Mouse (Mus musculus) CH12F3 (cell line): Measurements from ENCODE around the gene Ufsp2.

ENCODE experiments used
- in situ Hi-C: fragments of 300-500 bp; cut with MboI; formaldehyde crosslinking; loops from 2 replicates; pipeline ENCODE4 v1.14.3; 2020; ENCODE audit warnings: low sequenced_read_pairs

Gene Ufsp2

GRCm38 (mm10) chr8:45975126-45975836 lies at the start of gene Ufsp2, which contains the start of gene 1700029J07Rik:
Gene Ufsp2 (plus strand): TSS chr8:45975528.
Gene 1700029J07Rik (minus strand): TSS chr8:45975252.
- in situ Hi-C loops: no loop called here

GRCm38 (mm10) chr8:45934582-45935014 lies 40.7 kb upstream of the Ufsp2 start, which contains the start of gene Ccdc110:
Gene Ccdc110 (plus strand): TSS chr8:45934619.
- in situ Hi-C loops: loop anchor here (5.0 kb wide), 1 partner anchor 117 kb away; no protein-coding TSS in a partner anchor

- in situ Hi-C loops: no loop called here
Observed at GRCm38 (mm10) chr8:45936986-45937385, 38.3 kb upstream of the Ufsp2 start.

- in situ Hi-C loops: no loop called here
Observed at GRCm38 (mm10) chr8:45946283-45946682, 29.0 kb upstream of the Ufsp2 start.

- in situ Hi-C loops: no loop called here
Observed at GRCm38 (mm10) chr8:45950622-45951021, 24.7 kb upstream of the Ufsp2 start.

GRCm38 (mm10) chr8:45970894-45971293 lies 4.4 kb upstream of the Ufsp2 start:
- in situ Hi-C loops: no loop called here

GRCm38 (mm10) chr8:45973988-45974505 lies 1.3 kb upstream of the Ufsp2 start:
- in situ Hi-C loops: no loop called here

GRCm38 (mm10) chr8:45975837-45976468 lies 625 bp downstream of the Ufsp2 start:
- in situ Hi-C loops: no loop called here

- in situ Hi-C loops: no loop called here
Observed at GRCm38 (mm10) chr8:45986665-45987064, 11.3 kb downstream of the Ufsp2 start.

- in situ Hi-C loops: no loop called here
Observed at GRCm38 (mm10) chr8:45988189-45988588, 12.9 kb downstream of the Ufsp2 start.

- in situ Hi-C loops: no loop called here
Observed at GRCm38 (mm10) chr8:45990631-45991310, 15.4 kb downstream of the Ufsp2 start.

GRCm38 (mm10) chr8:45994111-45994510 lies 18.8 kb downstream of the Ufsp2 start:
- in situ Hi-C loops: no loop called here

- in situ Hi-C loops: no loop called here
Observed at GRCm38 (mm10) chr8:45995576-45995975, 20.2 kb downstream of the Ufsp2 start.

- in situ Hi-C loops: no loop called here
Observed at GRCm38 (mm10) chr8:45998228-45998627, 22.9 kb downstream of the Ufsp2 start.

- in situ Hi-C loops: no loop called here
Observed at GRCm38 (mm10) chr8:45999138-45999783, 23.9 kb downstream of the Ufsp2 start, which contains the start of gene Lrp2bp. Gene Lrp2bp (plus strand): TSS chr8:45999303.

- in situ Hi-C loops: no loop called here
Observed at GRCm38 (mm10) chr8:45999784-46000705, 24.7 kb downstream of the Ufsp2 start.

- in situ Hi-C loops: no loop called here
Observed at GRCm38 (mm10) chr8:46005596-46005995, 30.3 kb downstream of the Ufsp2 start, which contains the start of gene Ankrd37. Gene Ankrd37 (minus strand): TSS chr8:46005707.

GRCm38 (mm10) chr8:46007050-46007672 lies 31.8 kb downstream of the Ufsp2 start:
- in situ Hi-C loops: no loop called here

GRCm38 (mm10) chr8:46010306-46010705 lies 35.0 kb downstream of the Ufsp2 start:
- in situ Hi-C loops: no loop called here
